Mouse (Mus musculus) C2C12 (cell line): Measurements from ENCODE around the gene Igsf11. TPM values are rescaled to one million over a fixed set of nuclear protein-coding genes. Genes with fewer than 3 reads are reported as not detected.

Experiments
- H3K27me3 ChIP-seq: one replicate; pipeline ENCODE4 v1.6.1; 2011; ENCODE audit not compliant: control insufficient read depth, insufficient read depth, insufficient read length
- H3K36me3 ChIP-seq: one replicate; pipeline ENCODE4 v1.6.1; 2011; ENCODE audit not compliant: control insufficient read depth, insufficient read depth
- H3K4me3 ChIP-seq: one replicate; pipeline ENCODE4 v1.5.1; 2011; ENCODE audit warnings: mild to moderate bottlenecking, control low read depth; ENCODE audit not compliant: poor library complexity, insufficient read depth, severe bottlenecking
- H3K79me2 ChIP-seq: one replicate; pipeline ENCODE4 v1.6.1; 2011; ENCODE audit not compliant: control insufficient read depth, insufficient read depth
- H3K79me3 ChIP-seq: one replicate; pipeline ENCODE4 v1.6.1; 2011; ENCODE audit warnings: low read depth, control low read depth
- H3ac ChIP-seq: one replicate; pipeline ENCODE3; 2011; ENCODE audit warnings: low read depth; ENCODE audit not compliant: control insufficient read depth, insufficient read length
- CEBPB ChIP-seq: IDR thresholded peaks from one replicate; pipeline ENCODE4 v1.6.1; 2011; ENCODE audit warnings: low read depth, mild to moderate bottlenecking, control low read depth, moderate library complexity
- CTCF ChIP-seq: IDR thresholded peaks from one replicate; pipeline ENCODE4 v1.5.1; 2011; ENCODE audit not compliant: control insufficient read depth, insufficient read depth, insufficient read length
- FOSL1 ChIP-seq: IDR thresholded peaks from one replicate; pipeline ENCODE4 v1.8.0; 2011; ENCODE audit warnings: mild to moderate bottlenecking, low read length; ENCODE audit not compliant: poor library complexity, insufficient read depth, severe bottlenecking
- MAX ChIP-seq: IDR thresholded peaks from one replicate; pipeline ENCODE4 v1.6.1; 2011; ENCODE audit warnings: mild to moderate bottlenecking, control low read depth
- MYOD1 ChIP-seq: IDR thresholded peaks from one replicate; pipeline ENCODE4 v1.6.1; 2011; ENCODE audit warnings: low read depth; ENCODE audit not compliant: control insufficient read depth, insufficient read length
- MYOG ChIP-seq: IDR thresholded peaks from one replicate; pipeline ENCODE4 v1.6.1; 2011; ENCODE audit not compliant: control insufficient read depth, insufficient read length; ENCODE audit errors: extremely low read depth
- USF1 ChIP-seq: IDR thresholded peaks from one replicate; pipeline ENCODE4 v1.6.1; 2011; ENCODE audit warnings: low read depth, mild to moderate bottlenecking, control low read depth, moderate library complexity
- polyA plus RNA-seq: library from polyadenylated mRNA; unstranded; fragments of >200 nt; fragmentation: generic; extraction: Trizol; gene quantifications from one replicate; pipeline ENCODE4 v1.2.1, GENCODE M21; 2012; ENCODE audit warnings: missing spikeins

The Igsf11 gene
- polyA plus RNA-seq, 1 experiment: 7.7 TPM

GRCm38 (mm10) chr16:38948441-38948840 lies 56.0 kb downstream of the Igsf11 start:
- Histone ChIP-seq H3K4me3 (no peak overlapping the region), H3ac (no peak overlapping the region), H3K79me3 (no peaks in the 10 kb centered on the region), H3K27me3 (no peaks in the 10 kb centered on the region), H3K79me2 (no peaks in the 10 kb centered on the region), H3K36me3 (no peaks in the 10 kb centered on the region)
- TF ChIP-seq MAX (no peak), MYOD1 (no peak), CTCF (no peak), MYOG (no peak), FOSL1 (no peak), CEBPB (no peak)

- no peaks in the 10 kb centered on the region for H3K36me3 ChIP-seq
- H3K27me3 ChIP-seq: no peaks in the 10 kb centered on the region
- no peaks in the 10 kb centered on the region for H3K79me3 ChIP-seq
- no peak overlapping the region for H3K4me3 ChIP-seq
- TF ChIP-seq USF1 (no peak), CTCF (no peak), MAX (no peak), FOSL1 (no peak), MYOD1 (no peak), MYOG (no peak), CEBPB (no peak)
- no peak overlapping the region for H3ac ChIP-seq
- no peaks in the 10 kb centered on the region for H3K79me2 ChIP-seq
Observed at GRCm38 (mm10) chr16:38952881-38953280, 60.4 kb downstream of the Igsf11 start.

GRCm38 (mm10) chr16:38953821-38954220 lies 61.4 kb downstream of the Igsf11 start:
- Histone ChIP-seq H3K36me3 (no peaks in the 10 kb centered on the region), H3K4me3 (no peak overlapping the region), H3K79me3 (no peaks in the 10 kb centered on the region), H3ac (no peak overlapping the region), H3K27me3 (no peaks in the 10 kb centered on the region), H3K79me2 (no peaks in the 10 kb centered on the region)
- TF ChIP-seq USF1 (no peak), FOSL1 (no peak), MYOG (no peak), CTCF (no peak), CEBPB (no peak), MYOD1 (no peak), MAX (no peak)

GRCm38 (mm10) chr16:38954501-38955288 lies 62.2 kb downstream of the Igsf11 start:
- Histone ChIP-seq H3K27me3 (no peaks in the 10 kb centered on the region), H3K4me3 (no peak overlapping the region), H3K79me3 (no peaks in the 10 kb centered on the region), H3ac (no peak overlapping the region), H3K79me2 (no peaks in the 10 kb centered on the region), H3K36me3 (no peaks in the 10 kb centered on the region)
- no peak for TF ChIP-seq FOSL1

GRCm38 (mm10) chr16:38955296-38955695 lies 62.8 kb downstream of the Igsf11 start:
- Histone ChIP-seq H3K4me3 (no peak overlapping the region), H3K79me3 (no peaks in the 10 kb centered on the region), H3ac (no peak overlapping the region), H3K27me3 (no peaks in the 10 kb centered on the region), H3K36me3 (no peaks in the 10 kb centered on the region), H3K79me2 (no peaks in the 10 kb centered on the region)
- TF ChIP-seq CTCF (no peak), USF1 (no peak), MAX (no peak), MYOD1 (no peak), CEBPB (no peak), MYOG (no peak), FOSL1 (no peak)

GRCm38 (mm10) chr16:38958801-38959200 lies 66.3 kb downstream of the Igsf11 start:
- H3K36me3 ChIP-seq: no peaks in the 10 kb centered on the region
- no peak overlapping the region for H3ac ChIP-seq
- no peaks in the 10 kb centered on the region for H3K79me3 ChIP-seq
- TF ChIP-seq USF1: no peak
- TF ChIP-seq CTCF: no peak
- TF ChIP-seq MYOD1: no peak
- TF ChIP-seq CEBPB: no peak
- no peak for TF ChIP-seq FOSL1
- TF ChIP-seq MYOG: no peak
- no peak for TF ChIP-seq MAX
- H3K79me2 ChIP-seq: no peaks in the 10 kb centered on the region
- H3K27me3 ChIP-seq: no peaks in the 10 kb centered on the region
- no peak overlapping the region for H3K4me3 ChIP-seq
